Comparison of ENCODE assay signal across 26 mouse cellular contexts in the genomic region with DNA sequence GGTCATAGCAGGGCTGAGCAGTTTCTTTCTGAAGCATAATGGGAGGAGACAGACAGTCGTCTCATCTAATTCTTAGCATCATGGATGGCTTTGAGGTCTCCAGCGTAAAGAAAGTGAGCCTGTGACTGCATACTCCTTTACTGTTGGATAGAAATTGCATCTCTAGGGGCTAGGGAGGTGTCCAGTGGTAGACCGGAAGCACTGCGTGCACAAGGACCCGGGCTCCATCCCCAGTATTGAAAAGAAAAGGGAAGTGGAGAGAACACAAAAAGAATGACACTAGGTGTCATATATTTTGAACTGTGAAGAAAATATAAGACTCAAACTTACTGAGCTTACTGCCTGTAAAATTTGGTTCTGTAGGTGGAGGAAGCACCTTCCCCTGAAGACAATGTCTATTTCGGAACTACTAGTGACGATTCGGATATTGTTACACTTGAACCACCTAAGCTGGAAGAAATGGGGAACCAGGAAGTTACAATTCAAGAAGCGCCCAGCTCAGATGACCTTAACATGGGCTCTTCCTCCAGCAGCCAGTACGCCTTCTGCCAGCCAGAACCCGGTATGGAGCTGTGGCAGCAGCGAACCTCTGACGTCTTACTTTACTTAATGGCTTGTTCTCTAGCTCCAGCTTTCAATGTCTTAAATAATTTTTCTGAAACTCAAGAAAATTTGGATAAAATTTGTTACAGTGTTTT. TPM values are rescaled to one million over a fixed set of nuclear protein-coding genes. Genes with fewer than 3 reads are reported as not detected.
A peak's percentile ranks its signal among the peaks of the same experiment; 100 is the strongest.
DNase-seq lines count a peak whose midpoint lies in the region; ATAC-seq and TF ChIP-seq lines count a peak whose summit lies in the region.
"Had no signal": no experiment of that assay in that cellular context is flagged by ENCODE, and none has a peak within 500 bp of the region (broad histone marks: within the 10 kb centered on the region; RNA-seq: fewer than 3 reads in every experiment).

No protein-coding gene starts in this region.

- TF ChIP-seq CTCF in bone marrow macrophage, adult 2 months (IDR thresholded peaks at IDR 0.05; ENCODE audit: low read depth, low read length) = no peak

- H3K4me3 ChIP-seq in liver, embryonic 15.5 days (replicated peaks) = no peak overlapping the region
- no peak overlapping the region for H3K4me3 ChIP-seq in bone marrow macrophage, adult 2 months (ENCODE audit: insufficient read depth, low read length)
- H3K4me3 ChIP-seq: embryonic facial prominence, embryonic 13.5 days; forebrain, embryonic 12.5 days; heart, embryonic 10.5 days; hindbrain, embryonic 12.5 days had no signal

- no peak for TF ChIP-seq POLR2A in bone marrow macrophage, adult 2 months (IDR thresholded peaks at IDR 0.05; ENCODE audit: borderline replicate concordance, low read depth, low read length)

- H3K27me3 ChIP-seq in liver, embryonic 15.5 days = no peaks in the 10 kb centered on the region
- H3K27me3 ChIP-seq: embryonic facial prominence, embryonic 13.5 days; forebrain, embryonic 12.5 days; hindbrain, embryonic 12.5 days had no signal

- no peaks in the 10 kb centered on the region for H3K4me1 ChIP-seq in liver, embryonic 15.5 days (replicated peaks)
- H3K4me1 ChIP-seq in bone marrow macrophage, adult 2 months (ENCODE audit: control insufficient read depth, insufficient read depth, low read length) = peaks cover 18% of the 10 kb centered on the region
- H3K4me1 ChIP-seq: embryonic facial prominence, embryonic 13.5 days; forebrain, embryonic 12.5 days; heart, embryonic 10.5 days; hindbrain, embryonic 12.5 days had no signal

- H3K36me3 ChIP-seq in liver, embryonic 15.5 days (replicated peaks) = peaks cover 8% of the 10 kb centered on the region

- no peak for DNase-seq in liver
- DNase-seq in lung, postnatal 36 days = peak; percentile 9
- no peak for DNase-seq in lung, postnatal 10 days
- DNase-seq in kidney, postnatal 14 days = no peak
- no peak for DNase-seq in frontal cortex, postnatal 10 days (ENCODE audit: low spot score in 2 of 2)
- DNase-seq: cerebellum, adult 18-20 months; cerebellum, adult 9-11 months; cerebellum, postnatal 36 days; gastrocnemius, postnatal 36 days; heart, adult 18-20 months; heart, postnatal 10 days; heart, postnatal 4 days had no signal

- no peak overlapping the region for H3K4me2 ChIP-seq in liver, embryonic 15.5 days
- H3K4me2 ChIP-seq: embryonic facial prominence, embryonic 13.5 days; forebrain, embryonic 12.5 days; hindbrain, embryonic 12.5 days had no signal

- H3K9ac ChIP-seq in liver, embryonic 15.5 days = no peak overlapping the region
- H3K9ac ChIP-seq: embryonic facial prominence, embryonic 13.5 days; forebrain, embryonic 12.5 days; hindbrain, embryonic 12.5 days had no signal

- WGBS in liver, embryonic 15.5 days (ENCODE audit: insufficient replicate concordance) = 60% methylated on average over 13 of the region's 13 CpGs

- H3K27ac ChIP-seq in liver, embryonic 15.5 days (replicated peaks) = peak overlapping the region; percentile 24; the same call in 1 of the 2 replicates
- H3K27ac ChIP-seq in bone marrow macrophage, adult 2 months (ENCODE audit: insufficient read depth, low read depth, low read length) = peak overlapping the region; percentile 54
- H3K27ac ChIP-seq: embryonic facial prominence, embryonic 13.5 days; forebrain, embryonic 12.5 days; heart, embryonic 10.5 days; hindbrain, embryonic 12.5 days had no signal

- no peak for ATAC-seq in liver, embryonic 15.5 days (ENCODE audit: insufficient read depth)
- peak; percentile 75; the same call in 1 of the 2 replicates for ATAC-seq in monocyte, adult 5-6 weeks (replicated peaks; ENCODE audit: insufficient number of reproducible peaks, low FRiP score, low TSS enrichment, poor library complexity, severe bottlenecking)
- ATAC-seq: forebrain, embryonic 16.5 days had no signal

- H3K9me3 ChIP-seq in liver, embryonic 15.5 days (replicated peaks) = no peaks in the 10 kb centered on the region
- H3K9me3 ChIP-seq: embryonic facial prominence, embryonic 13.5 days; forebrain, embryonic 12.5 days; heart, embryonic 10.5 days; hindbrain, embryonic 12.5 days had no signal

RNA-seq across cellular contexts. Expression of a gene that starts 16.2 kb away (rescaled TPM):
- polyA plus RNA-seq in liver, embryonic 15.5 days (2015; fragmentation: Nextera tagmentation; extraction: Ambion mirVana) = 11.4 and 11.8 TPM in 2 replicates
- polyA plus RNA-seq in bone marrow macrophage, adult 2 months (2012; ENCODE audit: insufficient read depth, insufficient read length, missing spikeins) = 91.6 and 95.8 TPM in 2 replicates
- 171 to 267 TPM (median 201 TPM) in 3 replicates for total RNA-seq in monocyte, adult 5-6 weeks (2017)

RNA-seq across cellular contexts. Expression of a gene that starts 16.3 kb away (rescaled TPM):
- polyA plus RNA-seq in liver, embryonic 15.5 days (2015; fragmentation: Nextera tagmentation; extraction: Ambion mirVana) = 2.4 and 2.5 TPM in 2 replicates
- polyA plus RNA-seq in bone marrow macrophage, adult 2 months (2012; ENCODE audit: insufficient read depth, insufficient read length, missing spikeins) = 6.8 and 7.7 TPM in 2 replicates
- 5.9 to 7.1 TPM in 2 of 3 replicates, not detected in the other for total RNA-seq in monocyte, adult 5-6 weeks (2017)

RNA-seq across cellular contexts. Expression of a gene that starts 38.7 kb away (rescaled TPM):
- polyA plus RNA-seq in liver, embryonic 15.5 days (2015; fragmentation: Nextera tagmentation; extraction: Ambion mirVana) = 4.3 and 4.6 TPM in 2 replicates
- 12.6 and 15.3 TPM in 2 replicates for polyA plus RNA-seq in bone marrow macrophage, adult 2 months (2012; ENCODE audit: insufficient read depth, insufficient read length, missing spikeins)
- total RNA-seq in monocyte, adult 5-6 weeks (2017) = 3.0 to 9.6 TPM (median 5.2 TPM) in 3 replicates

RNA-seq across cellular contexts. Expression of a gene that starts 42.8 kb away (rescaled TPM):
- not detected in 2 replicates for polyA plus RNA-seq in liver, embryonic 15.5 days (2015; fragmentation: Nextera tagmentation; extraction: Ambion mirVana)
- not detected in 2 replicates for polyA plus RNA-seq in bone marrow macrophage, adult 2 months (2012; ENCODE audit: insufficient read depth, insufficient read length, missing spikeins)
- total RNA-seq in monocyte, adult 5-6 weeks (2017) = 1.0 TPM in 1 of 3 replicates, not detected in the others
- total RNA-seq: adrenal gland, postnatal 4 days; gastrocnemius, adult 18-20 months; heart, adult 18-20 months; heart, postnatal 10 days; heart, postnatal 4 days; MEL had no signal
- polyA plus RNA-seq: C2C12; embryonic facial prominence, embryonic 13.5 days; forebrain, embryonic 12.5 days; forebrain, embryonic 16.5 days; frontal cortex, adult 2 months; heart, embryonic 10.5 days; heart, embryonic 14.5 days; hindbrain, embryonic 12.5 days had no signal

RNA-seq across cellular contexts. Expression of a gene that starts 42.9 kb away (rescaled TPM):
- 0.14 and 0.20 TPM in 2 replicates for polyA plus RNA-seq in liver, embryonic 15.5 days (2015; fragmentation: Nextera tagmentation; extraction: Ambion mirVana)
- 0.34 and 0.48 TPM in 2 replicates for polyA plus RNA-seq in bone marrow macrophage, adult 2 months (2012; ENCODE audit: insufficient read depth, insufficient read length, missing spikeins)
- 0.29 to 3.4 TPM in 2 of 3 replicates, not detected in the other for total RNA-seq in monocyte, adult 5-6 weeks (2017)
